Mouse (Mus musculus): ENCODE measurements around the gene Cox11. TPM values are rescaled to one million over a fixed set of nuclear protein-coding genes. Genes with fewer than 3 reads are reported as not detected.

Gene Cox11
- total RNA-seq, 2 experiments from 2014 or later: 29.2 to 30.5 TPM

Other genes with a start within 250 kb of the Cox11 start
- 100 to 1,000 TPM; 134 to 138 TPM for gene Hlf, start 247.3 kb upstream of the Cox11 start, total RNA-seq (2021)
- gene Stxbp4, start 89 bp upstream of the Cox11 start, total RNA-seq (2021): 10 to 100 TPM in 1 of 2 experiments, 1 to 10 TPM in 1; 9.4 to 12.7 TPM
- gene Tom1l1, start 50.2 kb downstream of the Cox11 start, total RNA-seq (2021): 10 to 100 TPM; 28.3 to 30.2 TPM